Mouse (Mus musculus) stomach, postnatal 0 days (tissue): ENCODE data around the gene Cdhr5. TPM values are rescaled to one million over a fixed set of nuclear protein-coding genes. Genes with fewer than 3 reads are reported as not detected.

Experiments used
- ATAC-seq: fragments of 200-750 bp; cut with Nextera tagmentation; 2 replicates; pipeline ENCODE4 v1.8.0; 2017; ENCODE audit not compliant: low FRiP score, low TSS enrichment
- DNase-seq: peaks from one replicate; pipeline ENCODE4 v3.0.0-alpha.2; 2016; ENCODE audit warnings: low spot score
- H3K27ac ChIP-seq: fragments of 300-500 bp; sonication (generic); replicated peaks from 2 replicates; pipeline ENCODE4 v1.5.1; 2014; ENCODE audit warnings: mild to moderate bottlenecking, control low read depth
- H3K27me3 ChIP-seq: fragments of 300-500 bp; sonication (generic); 2 replicates; pipeline ENCODE4 v1.6.1; 2014; ENCODE audit warnings: low read length; ENCODE audit not compliant: control insufficient read depth, insufficient read depth
- H3K36me3 ChIP-seq: fragments of 300-500 bp; sonication (generic); 2 replicates; pipeline ENCODE4 v1.6.1; 2014; ENCODE audit warnings: low read length, mixed read lengths; ENCODE audit not compliant: control insufficient read depth, insufficient read depth
- H3K4me1 ChIP-seq: fragments of 300-500 bp; sonication (generic); replicated peaks from 2 replicates; pipeline ENCODE4 v1.6.1; 2014; ENCODE audit warnings: antibody characterized with exemption; ENCODE audit not compliant: control insufficient read depth, insufficient read depth
- H3K4me2 ChIP-seq: fragments of 300-500 bp; sonication (generic); replicated peaks from 2 replicates; pipeline ENCODE4 v1.6.1; 2014; ENCODE audit warnings: low read depth, mild to moderate bottlenecking, control low read depth, moderate library complexity
- H3K4me3 ChIP-seq: fragments of 300-500 bp; sonication (generic); 2 replicates; pipeline ENCODE4 v1.5.1; 2014; ENCODE audit warnings: low read depth, low read length, control low read depth
- H3K9ac ChIP-seq: fragments of 300-500 bp; sonication (generic); 2 replicates; pipeline ENCODE4 v1.6.1; 2014; ENCODE audit warnings: mild to moderate bottlenecking, low read length, control low read depth, mixed read lengths
- H3K9me3 ChIP-seq: fragments of 300-500 bp; sonication (generic); 2 replicates; pipeline ENCODE4 v1.6.1; 2016; ENCODE audit warnings: low read length; ENCODE audit not compliant: control insufficient read depth
- CTCF ChIP-seq: IDR thresholded peaks from 2 replicates; pipeline ENCODE4 v1.5.1; 2016; ENCODE audit warnings: antibody characterized with exemption, low read depth, mild to moderate bottlenecking, moderate library complexity
- EP300 ChIP-seq: optimal IDR thresholded peaks from 2 replicates; pipeline ENCODE3; 2016; ENCODE audit warnings: antibody characterized with exemption
- WGBS: fragments of 180-500 bp; shearing (Covaris S2); extraction: QIAGEN DNeasy Blood & Tissue Kit; methylation state at CpG from one replicate; pipeline ENCODE4 v1.1.7; 2014; 5-methylcytosine and 5-hydroxymethylcytosine counted together
- polyA plus RNA-seq: library from polyadenylated mRNA; unstranded; fragments of >200 nt; fragmentation: Nextera tagmentation; extraction: Ambion mirVana; gene quantifications from 2 replicates; pipeline ENCODE4 v1.2.1, GENCODE M21; 2015

Gene Cdhr5
- polyA plus RNA-seq, 1 experiment from 2014 or later = 2.0 TPM

GRCm38 (mm10) chr7:141231551-141231950 is 45.0 kb downstream of the Cdhr5 start:
- Histone ChIP-seq H3K9me3 (no peaks in the 10 kb centered on the region), H3K4me1 (0 out of 2 replicates have a peak, but pooled peaks cover 4% of the 10 kb centered on the region), H3K9ac (no peak overlapping the region), H3K36me3 (peaks cover 23% of the 10 kb centered on the region), H3K27ac (no peak overlapping the region), H3K27me3 (no peaks in the 10 kb centered on the region), H3K4me3 (no peak overlapping the region), H3K4me2 (no peak overlapping the region)
- TF ChIP-seq CTCF (no peak), EP300 (no peak)
- DNase-seq (no peak), ATAC-seq (no peak)
- WGBS = 87% methylated on average over 7 of the region's 10 CpGs

DNA sequence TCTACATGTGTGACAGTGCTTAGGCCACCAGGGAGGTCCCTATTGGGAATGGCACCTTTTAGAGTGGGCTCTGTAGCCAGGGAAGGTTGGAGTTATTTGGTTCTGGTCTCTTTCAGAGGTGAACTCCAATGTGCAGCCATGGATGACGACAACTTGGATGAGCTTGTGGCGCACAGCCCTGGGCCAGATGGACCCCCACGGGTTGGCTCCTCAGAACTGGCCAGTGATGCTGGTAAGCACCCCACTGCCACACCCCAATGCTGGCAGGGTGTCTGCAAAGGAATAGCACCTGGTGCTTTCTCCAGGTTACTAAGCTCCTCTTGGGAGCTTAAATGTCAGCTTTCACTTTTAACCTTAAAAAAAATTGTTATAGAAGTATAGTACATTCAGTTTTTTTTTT is 45.5 kb downstream of the Cdhr5 start:
- Histone ChIP-seq H3K4me2 (no peak overlapping the region), H3K4me1 (0 out of 2 replicates have a peak, but pooled peaks cover 4% of the 10 kb centered on the region), H3K36me3 (peaks cover 23% of the 10 kb centered on the region), H3K27me3 (no peaks in the 10 kb centered on the region), H3K9me3 (no peaks in the 10 kb centered on the region), H3K27ac (no peak overlapping the region), H3K4me3 (no peak overlapping the region), H3K9ac (no peak overlapping the region)
- ATAC-seq (no peak), DNase-seq (no peak)
- TF ChIP-seq CTCF (no peak), EP300 (no peak)
- 90% methylated on average over 3 of the region's 3 CpGs for WGBS

GRCm38 (mm10) chr7:141230570-141230969 is 46.0 kb downstream of the Cdhr5 start:
- ATAC-seq (no peak), DNase-seq (no peak)
- H3K27me3 ChIP-seq = no peaks in the 10 kb centered on the region
- H3K9me3 ChIP-seq = no peaks in the 10 kb centered on the region
- no peak overlapping the region for H3K27ac ChIP-seq
- no peak overlapping the region for H3K9ac ChIP-seq
- no peak overlapping the region for H3K4me2 ChIP-seq
- TF ChIP-seq CTCF (no peak), EP300 (no peak)
- H3K4me3 ChIP-seq = no peak overlapping the region
- 0 out of 2 replicates have a peak, but pooled peaks cover 4% of the 10 kb centered on the region for H3K4me1 ChIP-seq
- 92% methylated on average over 4 of the region's 4 CpGs for WGBS
- peaks cover 23% of the 10 kb centered on the region for H3K36me3 ChIP-seq

DNA sequence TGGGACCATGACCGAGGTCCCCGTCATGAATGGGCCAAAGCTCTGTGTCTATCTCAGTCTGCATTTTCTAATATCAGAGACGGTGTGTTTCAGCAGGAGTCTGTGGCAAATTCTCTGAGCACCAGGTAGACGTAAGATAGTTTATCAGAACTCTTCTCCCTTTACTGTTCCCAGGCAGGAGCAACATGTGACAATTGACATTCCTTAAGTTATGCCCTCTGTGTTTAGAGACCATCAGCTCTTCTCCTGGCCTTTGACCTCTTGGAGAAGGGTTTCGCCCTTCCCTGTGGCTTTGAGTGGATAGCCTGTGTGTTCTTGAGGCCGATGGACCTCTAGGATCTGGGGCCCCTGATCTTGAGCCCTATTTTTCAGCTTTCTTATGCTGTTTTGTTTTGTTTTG is 46.9 kb downstream of the Cdhr5 start:
- Histone ChIP-seq H3K36me3 (peaks cover 21% of the 10 kb centered on the region), H3K4me1 (0 out of 2 replicates have a peak, but pooled peaks cover 4% of the 10 kb centered on the region), H3K27me3 (no peaks in the 10 kb centered on the region), H3K4me3 (peak overlapping the region; percentile 96), H3K9ac (peak overlapping the region; percentile 99), H3K9me3 (no peaks in the 10 kb centered on the region), H3K4me2 (peak overlapping the region; percentile 76), H3K27ac (no peak overlapping the region; the same call in 1 of the 2 replicates)
- no peak for DNase-seq
- no peak for TF ChIP-seq CTCF
- TF ChIP-seq EP300 = no peak
- no peak for ATAC-seq
- WGBS = 41% methylated on average over 6 of the region's 6 CpGs

DNA sequence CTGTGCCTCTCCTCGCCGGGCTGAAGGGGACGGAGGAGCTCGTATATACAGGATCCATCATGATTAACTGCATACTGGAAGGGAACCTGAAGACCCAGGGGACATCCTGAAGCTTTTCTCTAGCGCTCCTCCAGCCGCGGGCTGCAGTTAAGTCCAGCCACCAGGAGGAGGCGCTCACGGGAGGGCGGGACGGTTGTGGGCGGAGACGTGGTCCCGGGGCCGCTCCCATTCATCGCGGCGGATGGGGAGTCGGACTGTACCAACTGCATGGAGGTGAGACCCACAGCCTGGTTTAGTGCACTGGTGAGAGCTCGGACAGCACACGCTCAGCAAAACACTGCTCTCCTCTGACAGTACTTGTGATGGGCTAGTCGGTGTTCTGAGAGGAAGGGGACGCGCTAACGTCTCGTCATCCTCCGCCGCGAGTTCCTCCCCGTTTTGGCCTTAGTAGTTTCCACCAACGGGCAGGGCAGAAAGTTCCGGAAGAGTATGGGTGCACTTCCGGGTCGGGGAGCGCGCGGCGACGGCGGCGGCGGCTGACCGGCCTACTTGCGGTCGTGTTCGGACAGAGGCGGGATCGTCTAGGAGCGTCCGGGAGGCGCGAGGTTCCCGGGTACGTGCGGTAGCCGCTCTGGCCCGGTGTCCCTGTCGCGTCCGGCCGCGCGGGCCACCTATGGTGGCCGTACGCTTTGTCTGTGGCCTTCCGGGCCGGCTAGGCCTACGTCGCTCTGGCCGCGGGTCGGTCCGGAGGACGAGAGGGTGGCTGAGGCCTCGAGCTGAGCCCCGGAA is 48.1 kb downstream of the Cdhr5 start, which contains the start of gene Phrf1:
Gene Phrf1 (plus strand): TSS at position 506 of the 789 bp plus-strand sequence.
- DNase-seq = peak; percentile 92
- Histone ChIP-seq H3K4me2 (peak within 1 kb of the TSS; percentile 76), H3K27me3 (no peaks in the 10 kb centered on the region), H3K9me3 (no peaks in the 10 kb centered on the region), H3K36me3 (peaks cover 13% of the 10 kb centered on the region), H3K27ac (peak within 1 kb of the TSS; percentile 94), H3K9ac (peak within 1 kb of the TSS; percentile 99), H3K4me1 (0 out of 2 replicates have a peak, but pooled peaks cover 4% of the 10 kb centered on the region), H3K4me3 (peak within 1 kb of the TSS; percentile 96)
- TF ChIP-seq CTCF (peak; percentile 100), EP300 (peak; percentile 68)
- ATAC-seq = peak; percentile 92
- WGBS = under 1% methylated on average over 68 of the region's 76 CpGs

- WGBS = 76% methylated on average over 4 of the region's 4 CpGs
- Histone ChIP-seq H3K4me1 (0 out of 2 replicates have a peak, but pooled peaks cover 4% of the 10 kb centered on the region), H3K4me2 (no peak overlapping the region), H3K27me3 (no peaks in the 10 kb centered on the region), H3K9ac (no peak overlapping the region), H3K36me3 (peaks cover 8% of the 10 kb centered on the region; the same call in 1 of the 2 replicates), H3K4me3 (no peak overlapping the region), H3K9me3 (no peaks in the 10 kb centered on the region), H3K27ac (0 out of 2 replicates have a peak overlapping the region, but pooled peaks have one; percentile 94)
- no peak for TF ChIP-seq CTCF
- no peak for DNase-seq
- no peak for ATAC-seq
These were observed 48.8 kb downstream of the Cdhr5 start for GRCm38 (mm10) chr7:141227796-141228195.
